Mouse (Mus musculus) MEL (cell line): ENCODE results near the gene Ppp1r14d.

Experiments
- CHD1 ChIP-seq: IDR thresholded peaks from 2 replicates; pipeline ENCODE4 v1.6.1; 2012; ENCODE audit warnings: low read depth, mild to moderate bottlenecking, inconsistent platforms, low read length, improper control_type of control experiment
- CTCF ChIP-seq, 3 experiments: IDR thresholded peaks in 2 of 3; conservative IDR thresholded peaks in 1 of 3; 2 replicates each; pipeline ENCODE4 v1.5.1; 2011 to 2012; ENCODE audit warnings: low read length in 3 of 3, low read depth in 2 of 3, mild to moderate bottlenecking in 2 of 3, improper control_type of control experiment in 1 of 3, inconsistent platforms in 1 of 3, mixed read lengths in 1 of 3, moderate library complexity in 1 of 3; ENCODE audit not compliant: control insufficient read depth in 1 of 3, insufficient read depth in 1 of 3, poor library complexity in 1 of 3, severe bottlenecking in 1 of 3
- EP300 ChIP-seq, 2 experiments: IDR thresholded peaks; 2 replicates each; pipeline ENCODE4 v1.6.1; 2011; ENCODE audit warnings: improper control_type of control experiment in 2 of 2, low read length in 2 of 2, low read depth in 1 of 2, mild to moderate bottlenecking in 1 of 2
- KAT2A ChIP-seq: conservative IDR thresholded peaks from 2 replicates; pipeline ENCODE4 v1.6.1; 2012; ENCODE audit warnings: low read depth, low read length, improper control_type of control experiment, inconsistent platforms
- MAX ChIP-seq: IDR thresholded peaks from 2 replicates; pipeline ENCODE4 v1.6.1; 2011; ENCODE audit warnings: low read length, improper control_type of control experiment
- NRF1 ChIP-seq: IDR thresholded peaks from 2 replicates; pipeline ENCODE4 v1.6.1; 2014; ENCODE audit warnings: low read depth, mild to moderate bottlenecking, inconsistent platforms, low read length, improper control_type of control experiment, moderate library complexity; ENCODE audit not compliant: poor library complexity, insufficient read depth, severe bottlenecking
- POLR2A ChIP-seq, 2 experiments: IDR thresholded peaks; 2 replicates each; pipeline ENCODE4 v1.6.1; 2011 to 2012; ENCODE audit warnings: low read length in 2 of 2, mild to moderate bottlenecking in 2 of 2, control low read depth in 1 of 2, improper control_type of control experiment in 1 of 2, low read depth in 1 of 2, moderate library complexity in 1 of 2; ENCODE audit not compliant: control insufficient read depth in 1 of 2, insufficient read depth in 1 of 2, poor library complexity in 1 of 2
- POLR2AphosphoS2 ChIP-seq: IDR thresholded peaks from 2 replicates; pipeline ENCODE4 v1.6.1; 2011; ENCODE audit warnings: low read length, improper control_type of control experiment
- SMC3 ChIP-seq: IDR thresholded peaks from 2 replicates; pipeline ENCODE4 v1.6.1; 2011; ENCODE audit warnings: low read depth, low read length, improper control_type of control experiment
- TAL1 ChIP-seq: IDR thresholded peaks from 2 replicates; pipeline ENCODE4 v1.6.1; 2012; ENCODE audit warnings: mild to moderate bottlenecking, inconsistent platforms, low read length, moderate library complexity, mixed read lengths
- UBTF ChIP-seq: IDR thresholded peaks from 2 replicates; pipeline ENCODE4 v1.6.1; 2012; ENCODE audit warnings: low read depth, mild to moderate bottlenecking, inconsistent platforms, low read length, improper control_type of control experiment, moderate library complexity, borderline replicate concordance; ENCODE audit not compliant: insufficient read depth
- ZC3H11A ChIP-seq: IDR thresholded peaks from 2 replicates; pipeline ENCODE4 v1.6.1; 2012; ENCODE audit warnings: low read depth, mild to moderate bottlenecking, inconsistent platforms, low read length, improper control_type of control experiment
- ZKSCAN1 ChIP-seq: IDR thresholded peaks from 2 replicates; pipeline ENCODE4 v1.6.1; 2012; ENCODE audit warnings: low read depth, mild to moderate bottlenecking, inconsistent platforms, low read length, improper control_type of control experiment, moderate library complexity
- ZMIZ1 ChIP-seq: IDR thresholded peaks from 2 replicates; pipeline ENCODE4 v1.6.1; 2012; ENCODE audit warnings: low read depth, mild to moderate bottlenecking, inconsistent platforms, low read length, improper control_type of control experiment, moderate library complexity

GRCm38 (mm10) chr2:119260518-119260917 is 30.8 kb upstream of the Ppp1r14d start:
- TF ChIP-seq UBTF: no peak
- TF ChIP-seq POLR2A (IDR thresholded peaks at IDR 0.05; ENCODE audit: control insufficient read depth in 1 of 2, insufficient read depth in 1 of 2, low read depth in 1 of 2, low read length in 2 of 2, poor library complexity in 1 of 2): no peak
- no peak for TF ChIP-seq CTCF (IDR thresholded peaks at IDR 0.05 in 2 of 3, conservative IDR thresholded peaks at IDR 0.05 in 1 of 3; ENCODE audit: control insufficient read depth in 1 of 3, insufficient read depth in 1 of 3, low read depth in 2 of 3, low read length in 3 of 3, poor library complexity in 1 of 3, severe bottlenecking in 1 of 3)
- no peak for TF ChIP-seq KAT2A
- no peak for TF ChIP-seq ZKSCAN1
- TF ChIP-seq NRF1: no peak
- TF ChIP-seq CHD1: no peak
- TF ChIP-seq ZC3H11A: no peak
- no peak for TF ChIP-seq SMC3
- TF ChIP-seq MAX: no peak
- no peak for TF ChIP-seq EP300 (IDR thresholded peaks at IDR 0.05; ENCODE audit: low read depth in 1 of 2, low read length in 2 of 2)
- no peak for TF ChIP-seq ZMIZ1
- TF ChIP-seq POLR2AphosphoS2: no peak
- no peak for TF ChIP-seq TAL1
